Mouse (Mus musculus) cerebellum, adult 11 months (tissue): ENCODE data around the gene Ccnb1.
"Not testable (repeated sequence)": the region's sequence is repeated elsewhere in the genome, so short reads cannot be mapped to it uniquely, and the experiment has no call there.

Source experiments
- DNase-seq: peaks from one replicate; pipeline ENCODE4 v3.0.0; 2022

Ccnb1 gene

GRCm38 (mm10) chr13:100786414-100786867 is at the start of gene Ccnb1:
TSS of gene Ccnb1 (minus strand) at chr13:100786570.
- peak; percentile 83 for DNase-seq

- DNase-seq, result no peak
Measured at GRCm38 (mm10) chr13:100834777-100835176, 48.4 kb upstream of the Ccnb1 start.

GRCm38 (mm10) chr13:100833640-100834002 is 47.3 kb upstream of the Ccnb1 start:
- no peak for DNase-seq

GRCm38 (mm10) chr13:100832741-100833639 is 46.6 kb upstream of the Ccnb1 start, which contains the start of gene Slc30a5:
TSS of gene Slc30a5 (minus strand) at chr13:100833427.
- DNase-seq, result peak; percentile 100

- DNase-seq, result no peak
Measured at GRCm38 (mm10) chr13:100832188-100832587, 45.8 kb upstream of the Ccnb1 start.

GRCm38 (mm10) chr13:100831123-100831522 is 44.8 kb upstream of the Ccnb1 start:
- no peak for DNase-seq

- DNase-seq, result no peak
Measured at GRCm38 (mm10) chr13:100825627-100826410, 39.4 kb upstream of the Ccnb1 start.

GRCm38 (mm10) chr13:100824916-100825315 is 38.5 kb upstream of the Ccnb1 start:
- DNase-seq, result no peak

GRCm38 (mm10) chr13:100824306-100824705 is 37.9 kb upstream of the Ccnb1 start:
- no peak for DNase-seq

- DNase-seq, result no peak
Measured at GRCm38 (mm10) chr13:100823863-100824262, 37.5 kb upstream of the Ccnb1 start.

- no peak for DNase-seq
Measured at GRCm38 (mm10) chr13:100814451-100814850, 28.1 kb upstream of the Ccnb1 start.

- DNase-seq, result no peak
Measured at GRCm38 (mm10) chr13:100805776-100806175, 19.4 kb upstream of the Ccnb1 start.

GRCm38 (mm10) chr13:100797171-100797570 is 10.8 kb upstream of the Ccnb1 start:
- no peak for DNase-seq

GRCm38 (mm10) chr13:100789083-100789482 is 2.7 kb upstream of the Ccnb1 start:
- DNase-seq, result no peak

- not testable (repeated sequence) for DNase-seq
Measured at GRCm38 (mm10) chr13:100788057-100788456, 1.7 kb upstream of the Ccnb1 start.

GRCm38 (mm10) chr13:100787316-100788010 is 1.1 kb upstream of the Ccnb1 start:
- DNase-seq, result no peak

GRCm38 (mm10) chr13:100785806-100786413 is 460 bp downstream of the Ccnb1 start:
- DNase-seq, result no peak

- DNase-seq, result no peak
Measured at GRCm38 (mm10) chr13:100777491-100777890, 8.9 kb downstream of the Ccnb1 start.

GRCm38 (mm10) chr13:100776710-100777109 is 9.7 kb downstream of the Ccnb1 start:
- no peak for DNase-seq

- no peak for DNase-seq
Measured at GRCm38 (mm10) chr13:100776056-100776419, 10.3 kb downstream of the Ccnb1 start.

- DNase-seq, result peak; percentile 53
Measured at GRCm38 (mm10) chr13:100775252-100776055, 10.9 kb downstream of the Ccnb1 start, which contains the start of gene Cenph. TSS of gene Cenph (minus strand) at chr13:100775899.

GRCm38 (mm10) chr13:100774704-100775103 is 11.7 kb downstream of the Ccnb1 start:
- no peak for DNase-seq
